Mouse (Mus musculus) forebrain, embryonic 15.5 days (tissue): ENCODE measurements at regions not wholly inside any gene's neighbourhood (a gene's known extent, or its start where the extent isn't known, plus 50 kb on each side); places are given as distances from the start of the nearest gene placed in this dataset.
"Not testable (repeated sequence)": the region's sequence is repeated elsewhere in the genome, so short reads cannot be mapped to it uniquely, and the experiment has no call there.

ENCODE experiments used
- ATAC-seq: fragments of 200-750 bp; cut with Nextera tagmentation; replicated peaks from 2 replicates; pipeline ENCODE4 v1.8.0; 2017; ENCODE audit warnings: mild to moderate bottlenecking, moderate TSS enrichment, moderate library complexity
- H3K27ac ChIP-seq: fragments of 300-500 bp; sonication (generic); replicated peaks from 2 replicates; pipeline ENCODE4 v1.5.1; 2015; ENCODE audit warnings: mild to moderate bottlenecking, inconsistent platforms
- H3K27me3 ChIP-seq: fragments of 300-500 bp; sonication (generic); 2 replicates; pipeline ENCODE4 v1.6.1; 2015; ENCODE audit warnings: inconsistent platforms
- H3K36me3 ChIP-seq: fragments of 300-500 bp; sonication (generic); 2 replicates; pipeline ENCODE4 v1.6.1; 2015; ENCODE audit warnings: mild to moderate bottlenecking, inconsistent platforms
- H3K4me1 ChIP-seq: fragments of 300-500 bp; sonication (generic); 2 replicates; pipeline ENCODE4 v1.6.1; 2015; ENCODE audit warnings: inconsistent platforms
- H3K4me2 ChIP-seq: fragments of 300-500 bp; sonication (generic); replicated peaks from 2 replicates; pipeline ENCODE4 v1.6.1; 2015; ENCODE audit warnings: mild to moderate bottlenecking, inconsistent platforms
- H3K4me3 ChIP-seq: fragments of 300-500 bp; sonication (generic); 2 replicates; pipeline ENCODE4 v1.5.1; 2015; ENCODE audit warnings: mild to moderate bottlenecking, inconsistent platforms
- H3K9ac ChIP-seq: fragments of 300-500 bp; sonication (generic); replicated peaks from 2 replicates; pipeline ENCODE4 v1.6.1; 2015; ENCODE audit warnings: mild to moderate bottlenecking, inconsistent platforms
- H3K9me3 ChIP-seq: fragments of 300-500 bp; sonication (generic); 2 replicates; pipeline ENCODE4 v1.6.1; 2016; ENCODE audit warnings: inconsistent platforms
- WGBS: fragments of 180-500 bp; shearing (Covaris S2); methylation state at CpG from one replicate; pipeline ENCODE4 v1.1.7; 2015; ENCODE audit warnings: mixed read lengths; 5-methylcytosine and 5-hydroxymethylcytosine counted together

- not testable (repeated sequence) for H3K9ac ChIP-seq, H3K4me3 ChIP-seq
Observed at GRCm38 (mm10) chrX:154717526-154717925, 138.4 kb upstream of the Samt2 start.

GRCm38 (mm10) chrX:154713641-154714255 lies 134.6 kb upstream of the Samt2 start:
- Histone ChIP-seq H3K4me2 (peak overlapping the region; percentile 39), H3K27ac (no peak overlapping the region), H3K4me1 (no peaks in the 10 kb centered on the region), H3K9ac (0 out of 2 replicates have a peak overlapping the region, but pooled peaks have one; percentile 24), H3K36me3 (no peaks in the 10 kb centered on the region), H3K9me3 (peaks cover under 1% of the 10 kb centered on the region; the same call in 1 of the 2 replicates), H3K27me3 (no peaks in the 10 kb centered on the region), H3K4me3 (peak overlapping the region; percentile 32)
- WGBS = 55% methylated on average over 23 of the region's 27 CpGs
- ATAC-seq = peak; percentile 38; the same call in 1 of the 2 replicates

More at GRCm38 (mm10) chrX:154717526-154717925, 138.4 kb upstream of the Samt2 start:
- ATAC-seq, H3K36me3 ChIP-seq, H3K27me3 ChIP-seq, H3K27ac ChIP-seq, H3K4me2 ChIP-seq, H3K9me3 ChIP-seq, H3K4me1 ChIP-seq: not testable (repeated sequence)
- 86% methylated on average over 10 of the region's 10 CpGs for WGBS

GRCm38 (mm10) chrX:154712576-154712975 lies 133.4 kb upstream of the Samt2 start:
- not testable (repeated sequence) for H3K9me3 ChIP-seq

GRCm38 (mm10) chrX:154670529-154670928 lies 91.4 kb upstream of the Samt2 start:
- not testable (repeated sequence) for ATAC-seq, H3K36me3 ChIP-seq, H3K27me3 ChIP-seq, H3K27ac ChIP-seq, H3K4me3 ChIP-seq, H3K4me1 ChIP-seq, H3K9me3 ChIP-seq, H3K9ac ChIP-seq, H3K4me2 ChIP-seq
- 90% methylated on average over 1 of the region's 2 CpGs for WGBS

More at GRCm38 (mm10) chrX:154712576-154712975, 133.4 kb upstream of the Samt2 start:
- H3K4me1 ChIP-seq, H3K36me3 ChIP-seq, H3K9ac ChIP-seq, H3K4me2 ChIP-seq, H3K27me3 ChIP-seq, H3K27ac ChIP-seq, ATAC-seq, H3K4me3 ChIP-seq: not testable (repeated sequence)
- 91% methylated on average over 8 of the region's 8 CpGs for WGBS
